Mouse (Mus musculus): ENCODE data around the gene Stac.
A peak's percentile ranks its signal among the peaks of the same experiment; 100 is the strongest.

Stac gene

DNA sequence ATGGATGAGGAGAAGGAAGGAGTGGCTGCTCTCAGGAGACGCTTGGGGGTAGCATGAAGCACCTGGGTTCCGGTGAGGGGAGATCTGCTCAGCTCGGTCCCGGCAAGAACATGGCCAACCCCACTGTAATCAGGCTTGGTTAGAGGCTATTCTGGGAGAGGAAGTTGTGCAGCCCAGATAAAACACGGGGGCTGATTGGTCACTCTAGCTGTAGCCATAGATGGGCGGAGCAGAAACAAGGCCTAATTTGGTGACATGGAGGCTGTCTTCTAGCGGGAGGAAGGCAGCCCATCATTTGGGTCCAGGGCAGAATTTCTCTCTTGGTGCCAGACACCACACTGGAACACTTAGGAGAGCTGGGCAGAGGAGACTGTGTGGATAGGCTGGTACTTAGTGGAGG, 167.9 kb downstream of the Stac start:
- peak; percentile 61 for DNase-seq (ENCODE audit: extremely low read depth, insufficient read length, low spot score)

DNA sequence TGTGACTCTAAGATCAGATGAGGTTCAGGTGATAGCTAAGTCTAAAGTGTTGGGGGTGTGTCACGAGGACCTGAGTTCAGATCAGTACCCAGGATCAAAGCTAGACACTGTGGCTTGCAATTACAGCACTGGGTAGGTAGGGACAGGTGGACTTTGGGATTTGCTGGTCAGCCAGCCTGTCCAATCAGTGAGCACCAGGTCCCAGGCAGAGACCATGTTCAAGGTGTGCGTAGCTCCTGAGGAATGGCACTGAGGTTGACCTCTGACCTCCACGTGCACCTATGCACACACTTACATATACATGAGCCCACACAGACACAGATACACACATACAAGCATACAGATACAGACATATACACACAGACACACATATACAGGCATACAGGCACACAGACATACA, 174.6 kb downstream of the Stac start:
- DNase-seq (ENCODE audit: extremely low read depth, insufficient read length, low spot score) = no peak

DNA sequence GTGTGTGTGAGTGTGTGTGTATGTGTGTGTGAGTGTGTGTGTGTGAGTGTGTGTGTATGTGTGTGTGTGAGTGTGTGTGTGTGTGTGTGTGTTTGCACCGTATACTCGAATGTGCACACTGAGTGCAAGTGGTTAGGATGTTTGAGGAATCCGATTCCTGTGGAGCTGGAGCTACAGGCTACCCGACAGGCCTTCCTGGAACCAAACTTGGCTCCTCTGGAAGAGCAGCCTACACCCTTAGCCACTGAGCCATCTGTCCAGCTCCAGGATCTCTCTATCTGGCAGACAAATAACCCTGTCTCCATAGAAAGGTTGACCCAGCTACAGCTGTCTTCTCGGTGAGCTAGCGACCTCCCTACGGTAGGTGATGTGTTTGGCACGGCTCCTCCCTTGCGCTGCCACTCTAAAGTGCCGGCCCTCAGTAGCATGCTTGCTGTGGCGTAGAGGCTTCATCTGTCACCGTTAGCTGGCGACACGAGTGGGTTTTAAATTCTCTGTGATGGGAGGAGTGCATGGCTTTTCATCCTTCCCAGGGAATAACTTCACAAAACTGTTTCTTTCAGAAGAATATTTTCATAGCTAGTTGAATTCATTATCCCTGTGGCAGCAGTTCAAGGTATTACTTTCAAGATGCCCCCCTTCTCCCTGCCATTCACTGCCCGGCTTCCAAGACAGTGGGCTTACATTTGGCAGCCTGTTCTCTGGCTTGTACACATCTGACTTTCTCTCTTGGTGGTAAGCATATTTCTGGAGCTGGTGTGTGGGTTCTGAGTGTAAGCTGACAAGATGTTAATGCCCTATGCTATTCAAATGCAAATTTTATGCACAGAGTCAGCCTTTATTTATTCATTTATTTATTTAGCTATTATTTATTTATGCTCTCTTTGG, 175.3 kb downstream of the Stac start:
- no peak for DNase-seq (ENCODE audit: extremely low read depth, insufficient read length, low spot score)

Measured in 3134 (cell line).